Mouse (Mus musculus): ENCODE measurements around the gene Gabarap. TPM values are rescaled to one million over a fixed set of nuclear protein-coding genes. Genes with fewer than 3 reads are reported as not detected.

The Gabarap gene
- total RNA-seq, 2 experiments from 2014 or later = 216 to 229 TPM

GRCm38 (mm10) chr11:70020731-70021263, 29.9 kb downstream of the Gabarap start:
- DNase-seq (ENCODE audit: low spot score in 2 of 2) = peak; percentile 70 to 77
- H3K4me3 ChIP-seq = peak overlapping the region; percentile 79
- TF ChIP-seq CTCF (conservative IDR thresholded peaks at IDR 0.05) = peak; percentile 76
- H3K27ac ChIP-seq = peak overlapping the region; percentile 96

GRCm38 (mm10) chr11:70021264-70022132, 30.6 kb downstream of the Gabarap start:
- Histone ChIP-seq H3K4me3 (peak overlapping the region; percentile 79), H3K27ac (peak overlapping the region; percentile 96)
- DNase-seq (ENCODE audit: low spot score in 2 of 2) = peak; percentile 97 to 98
- TF ChIP-seq CTCF (conservative IDR thresholded peaks at IDR 0.05) = no peak

- Histone ChIP-seq H3K27ac (peak overlapping the region; percentile 86), H3K4me3 (peak overlapping the region; percentile 58)
- no peak for TF ChIP-seq CTCF (conservative IDR thresholded peaks at IDR 0.05)
- peak in 1 of 2 experiments; percentile 49 for DNase-seq (ENCODE audit: low spot score in 2 of 2)
Measured at GRCm38 (mm10) chr11:70023481-70024150, 32.7 kb downstream of the Gabarap start.

- Histone ChIP-seq H3K4me3 (peak overlapping the region; percentile 58), H3K27ac (peak overlapping the region; percentile 86)
- TF ChIP-seq CTCF (conservative IDR thresholded peaks at IDR 0.05) = no peak
- DNase-seq (ENCODE audit: low spot score in 2 of 2) = no peak
Measured at GRCm38 (mm10) chr11:70024151-70024514, 33.2 kb downstream of the Gabarap start.

- H3K27ac ChIP-seq = peak overlapping the region; percentile 86
- TF ChIP-seq CTCF (conservative IDR thresholded peaks at IDR 0.05) = no peak
- H3K4me3 ChIP-seq = peak overlapping the region; percentile 46
- no peak for DNase-seq (ENCODE audit: low spot score in 2 of 2)
Measured at GRCm38 (mm10) chr11:70026689-70027088, 35.7 kb downstream of the Gabarap start.

- peak overlapping the region; percentile 86 for H3K27ac ChIP-seq
- DNase-seq (ENCODE audit: low spot score in 2 of 2) = peak in 1 of 2 experiments; percentile 38
- peak overlapping the region; percentile 46 for H3K4me3 ChIP-seq
- no peak for TF ChIP-seq CTCF (conservative IDR thresholded peaks at IDR 0.05)
Measured at GRCm38 (mm10) chr11:70027397-70027796, 36.5 kb downstream of the Gabarap start.

GRCm38 (mm10) chr11:70028401-70029129, 37.6 kb downstream of the Gabarap start:
- H3K27ac ChIP-seq = peak overlapping the region; percentile 86
- no peak for DNase-seq (ENCODE audit: low spot score in 2 of 2)
- TF ChIP-seq CTCF (conservative IDR thresholded peaks at IDR 0.05) = no peak
- H3K4me3 ChIP-seq = peak overlapping the region; percentile 36

GRCm38 (mm10) chr11:70029130-70029801, 38.3 kb downstream of the Gabarap start:
- H3K27ac ChIP-seq = peak overlapping the region; percentile 86
- TF ChIP-seq CTCF (conservative IDR thresholded peaks at IDR 0.05) = no peak
- DNase-seq (ENCODE audit: low spot score in 2 of 2) = peak; percentile 80 to 93
- H3K4me3 ChIP-seq = peak overlapping the region; percentile 36

- DNase-seq (ENCODE audit: low spot score in 2 of 2) = no peak
- peak overlapping the region; percentile 86 for H3K27ac ChIP-seq
- no peak for TF ChIP-seq CTCF (conservative IDR thresholded peaks at IDR 0.05)
- H3K4me3 ChIP-seq = peak overlapping the region; percentile 36
Measured at GRCm38 (mm10) chr11:70029829-70030550, 39.0 kb downstream of the Gabarap start.

GRCm38 (mm10) chr11:70030651-70031320, 39.8 kb downstream of the Gabarap start:
- no peak for TF ChIP-seq CTCF (conservative IDR thresholded peaks at IDR 0.05)
- H3K27ac ChIP-seq = peak overlapping the region; percentile 58; the same call in 1 of the 2 replicates
- no peak overlapping the region for H3K4me3 ChIP-seq

GRCm38 (mm10) chr11:70031321-70031670, 40.4 kb downstream of the Gabarap start:
- Histone ChIP-seq H3K4me3 (no peak overlapping the region), H3K27ac (no peak overlapping the region)
- no peak for TF ChIP-seq CTCF (conservative IDR thresholded peaks at IDR 0.05)
- no peak for DNase-seq (ENCODE audit: low spot score in 2 of 2)

More at GRCm38 (mm10) chr11:70030651-70031320, 39.8 kb downstream of the Gabarap start:
- no peak for DNase-seq (ENCODE audit: low spot score in 2 of 2)
